Mouse (Mus musculus): ENCODE measurements around the gene Cyp3a41b. TPM values are rescaled to one million over a fixed set of nuclear protein-coding genes. Genes with fewer than 3 reads are reported as not detected.
"Not testable (repeated sequence)": the region's sequence is repeated elsewhere in the genome, so short reads cannot be mapped to it uniquely, and the experiment has no call there.

Cyp3a41b gene
- total RNA-seq (2021) = not detected
- long read RNA-seq, experiment 1 = 0 reads
- long read RNA-seq, experiment 2 = 0 reads

DNA sequence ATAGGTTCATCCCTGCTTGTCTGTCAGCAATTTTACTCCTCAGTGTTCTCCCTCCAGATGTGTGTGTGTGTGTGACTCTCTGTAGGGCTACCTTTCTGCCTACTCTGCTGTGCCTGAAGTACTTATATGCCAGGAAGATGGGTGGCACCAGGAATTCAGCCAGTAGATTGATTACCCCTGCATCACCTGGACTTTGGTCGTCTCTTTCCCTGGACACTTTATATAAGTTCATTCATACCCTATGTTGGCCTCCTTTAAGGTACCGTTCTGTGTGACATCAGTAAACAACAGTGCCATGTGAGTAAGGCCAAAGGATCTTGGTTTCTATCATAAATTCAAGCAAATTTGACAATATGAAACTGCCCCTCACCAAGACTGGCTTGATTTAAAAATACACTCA is at the start of gene Cyp3a41b:
Cyp3a41b (minus strand) TSS at position 101 of the 400 bp plus-strand sequence.
- DNase-seq (ENCODE audit: low spot score in 2 of 2) = not testable (repeated sequence)

DNA sequence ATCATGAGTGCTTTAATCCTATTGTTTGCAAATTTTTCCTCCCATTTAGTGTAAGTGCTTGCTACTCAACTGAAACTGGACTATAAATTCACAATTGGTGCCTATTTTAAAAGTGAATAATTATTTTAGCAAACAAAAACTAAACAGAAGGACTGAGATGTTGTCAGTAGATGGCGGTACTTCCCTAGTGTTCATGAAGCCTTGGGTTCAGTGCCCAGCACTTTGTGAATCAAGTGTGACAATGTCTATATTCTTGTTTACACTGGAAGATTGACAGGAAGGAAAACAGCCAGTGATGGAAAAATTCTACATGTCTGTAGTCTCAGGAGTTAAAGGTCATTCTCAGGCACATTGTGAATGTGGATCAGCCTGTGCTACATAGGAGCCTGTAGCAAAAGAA is 47.8 kb upstream of the Cyp3a41b start:
- DNase-seq (ENCODE audit: low spot score in 2 of 2) = not testable (repeated sequence)

DNA sequence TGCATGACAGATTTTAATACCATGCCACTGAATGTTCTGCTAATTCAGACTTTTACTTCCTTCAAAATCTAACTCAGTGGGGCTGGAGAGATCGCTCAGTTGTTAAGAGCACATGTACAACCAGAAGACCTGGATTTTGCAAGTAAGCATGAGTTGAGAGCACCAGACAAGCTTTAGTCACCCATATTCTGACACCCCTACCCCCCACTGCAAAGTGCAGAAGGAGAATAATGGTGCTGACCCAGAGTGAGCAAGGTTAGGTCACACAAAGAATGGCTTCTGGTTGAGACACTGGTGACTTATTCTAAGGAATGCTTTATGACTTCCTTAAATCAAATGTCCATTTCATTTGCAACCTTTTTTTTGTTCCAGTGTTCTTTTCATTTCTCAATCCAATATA is 20.4 kb upstream of the Cyp3a41b start:
- DNase-seq (ENCODE audit: low spot score in 2 of 2) = not testable (repeated sequence)

DNA sequence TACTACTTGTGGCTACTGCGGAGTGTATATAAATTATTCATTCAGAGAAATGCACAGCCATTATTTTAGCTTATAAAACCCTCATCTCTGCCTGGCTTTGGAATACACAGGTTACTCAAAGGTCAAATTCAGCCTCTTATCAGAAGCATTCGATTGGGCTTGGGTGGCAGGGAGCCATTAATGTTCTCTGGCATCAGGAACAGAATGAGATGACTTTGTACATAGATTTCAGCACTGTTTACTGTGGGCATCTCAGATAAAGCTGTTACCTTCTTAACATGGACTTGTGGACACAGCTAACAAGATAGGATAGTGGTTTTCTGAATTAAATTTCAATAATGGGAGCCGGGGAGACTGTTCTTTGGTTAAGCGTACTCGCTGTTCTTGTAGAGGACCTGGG is 13.3 kb upstream of the Cyp3a41b start:
- DNase-seq (ENCODE audit: low spot score in 2 of 2) = not testable (repeated sequence)

DNA sequence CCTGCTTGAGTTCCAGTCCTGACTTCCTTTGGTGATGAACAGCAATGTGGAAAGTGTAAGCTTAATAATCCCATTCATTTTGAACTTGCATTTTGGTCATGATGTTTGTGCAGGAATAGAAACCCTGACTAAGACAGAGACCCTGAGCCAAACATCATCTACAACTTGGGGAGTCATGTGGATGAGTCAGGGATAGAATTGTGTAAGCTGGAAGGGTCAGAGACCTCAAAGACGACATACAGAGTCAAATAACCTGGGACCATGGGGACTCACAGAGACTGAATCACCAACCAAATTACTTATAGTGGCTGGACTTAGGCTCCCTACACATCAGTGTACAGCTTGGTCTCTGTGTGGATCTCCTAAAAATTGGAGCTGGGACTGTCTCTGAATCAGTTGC is 7.2 kb downstream of the Cyp3a41b start:
- not testable (repeated sequence) for DNase-seq (ENCODE audit: low spot score in 2 of 2)

DNA sequence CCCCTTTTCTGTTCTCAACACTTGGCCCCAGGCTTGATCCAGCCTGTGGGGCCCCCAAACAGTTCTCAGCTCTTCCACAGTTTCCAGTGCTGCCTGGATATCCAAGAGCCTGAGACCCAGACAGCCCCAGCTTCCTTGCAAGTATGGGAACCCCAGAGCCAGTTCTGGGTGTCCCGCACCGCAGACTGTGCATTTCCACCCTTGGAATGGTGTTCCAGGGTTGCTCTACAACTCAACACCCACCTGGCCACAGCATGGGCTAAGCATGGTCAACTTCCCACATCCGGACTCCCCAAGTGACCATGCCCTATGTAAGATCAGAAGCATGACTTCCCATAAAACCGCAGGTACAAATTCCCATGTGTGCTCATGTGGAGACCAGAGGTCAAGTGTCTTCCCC is 8.9 kb downstream of the Cyp3a41b start:
- DNase-seq (ENCODE audit: low spot score in 2 of 2) = not testable (repeated sequence)

DNA sequence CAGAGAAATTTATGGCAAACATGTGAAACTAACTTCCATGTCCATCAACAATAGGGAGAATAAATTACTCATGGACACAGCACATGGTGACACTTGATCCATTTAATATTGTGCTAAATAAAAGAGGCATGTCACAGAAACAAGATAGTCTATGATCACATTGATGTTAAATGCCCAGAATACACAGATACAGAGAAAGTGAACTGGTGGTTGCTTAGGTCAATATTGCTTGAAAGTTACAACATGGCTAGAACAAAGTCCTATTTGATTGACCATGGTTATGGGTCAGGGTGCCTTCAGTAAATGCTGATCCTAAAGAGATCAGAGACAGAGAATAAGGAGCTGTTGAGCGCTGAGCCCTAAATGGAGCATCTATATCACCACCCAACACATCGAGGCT is 12.6 kb downstream of the Cyp3a41b start:
- not testable (repeated sequence) for DNase-seq (ENCODE audit: low spot score in 2 of 2)

Other genes with a start within 250 kb of the Cyp3a41b start
- gene Cyp3a57, start 239.5 kb downstream of the Cyp3a41b start, total RNA-seq (2021) = not detected
- not detected for gene Cyp3a16, start 115.0 kb downstream of the Cyp3a41b start, total RNA-seq (2021)
- gene Cyp3a41a, start 135.4 kb upstream of the Cyp3a41b start, total RNA-seq (2021) = not detected
- not detected for gene Cyp3a44, start 221.1 kb upstream of the Cyp3a41b start, total RNA-seq (2021)

Measured in left cerebral cortex, adult 18-20 months (tissue).